Mouse (Mus musculus): ENCODE measurements at regions not wholly inside any gene's neighbourhood (a gene's known extent, or its start where the extent isn't known, plus 50 kb on each side); places are given as distances from the start of the nearest gene placed in this dataset.

DNA sequence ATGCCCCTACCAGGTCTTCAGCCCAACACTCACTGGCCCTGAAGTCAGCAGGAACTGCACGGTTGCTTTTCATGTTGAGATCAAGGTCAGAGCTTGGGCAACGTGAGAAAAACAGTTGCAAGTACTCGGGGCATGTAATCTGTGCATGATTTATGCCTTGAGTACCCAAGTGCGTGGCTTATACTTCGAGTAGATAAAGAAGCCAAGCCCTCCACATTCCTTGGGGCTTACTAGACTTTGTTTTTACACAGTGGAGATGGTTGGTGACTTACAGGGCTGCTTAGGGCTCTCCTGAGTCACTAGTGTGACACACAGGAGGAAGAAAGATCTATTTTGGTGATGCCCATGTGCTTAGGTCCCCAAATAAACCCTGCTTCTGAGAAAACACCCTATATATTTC lies 172.8 kb downstream of the Mylk4 start:
- DNase-seq (no peak), ATAC-seq (no peak)
- Histone ChIP-seq H3K4me3 (ENCODE audit: low read depth, low read length) (no peak overlapping the region), H3K4me1 (ENCODE audit: insufficient read depth) (no peaks in the 10 kb centered on the region), H3K36me3 (replicated peaks; ENCODE audit: insufficient read depth, low read length) (no peaks in the 10 kb centered on the region), H3K4me2 (ENCODE audit: low read depth, low read length) (no peak overlapping the region), H3K27ac (ENCODE audit: low read depth) (no peak overlapping the region), H3K9ac (replicated peaks) (no peak overlapping the region), H3K27me3 (ENCODE audit: insufficient read depth, low read length) (no peaks in the 10 kb centered on the region), H3K9me3 (ENCODE audit: low read length) (no peaks in the 10 kb centered on the region)
- TF ChIP-seq CTCF (IDR thresholded peaks at IDR 0.05; ENCODE audit: low read depth) (no peak), EP300 (IDR thresholded peaks at IDR 0.05; ENCODE audit: low read depth) (no peak)
- WGBS (ENCODE audit: insufficient replicate concordance) = 39% methylated on average over 5 of the region's 5 CpGs

GRCm38 (mm10) chr13:32608413-32608812 lies 175.3 kb downstream of the Mylk4 start:
- TF ChIP-seq CTCF (IDR thresholded peaks at IDR 0.05; ENCODE audit: low read depth) (peak; percentile 38), EP300 (IDR thresholded peaks at IDR 0.05; ENCODE audit: low read depth) (no peak)
- 60% methylated on average over 3 of the region's 3 CpGs for WGBS (ENCODE audit: insufficient replicate concordance)
- no peaks in the 10 kb centered on the region for H3K36me3 ChIP-seq (replicated peaks; ENCODE audit: insufficient read depth, low read length)
- no peak overlapping the region for H3K9ac ChIP-seq (replicated peaks)
- H3K4me3 ChIP-seq (ENCODE audit: low read depth, low read length) = no peak overlapping the region
- H3K9me3 ChIP-seq (ENCODE audit: low read length) = no peaks in the 10 kb centered on the region
- DNase-seq (no peak), ATAC-seq (no peak)
- H3K27me3 ChIP-seq (ENCODE audit: insufficient read depth, low read length) = no peaks in the 10 kb centered on the region
- no peaks in the 10 kb centered on the region for H3K4me1 ChIP-seq (ENCODE audit: insufficient read depth)
- no peak overlapping the region for H3K27ac ChIP-seq (ENCODE audit: low read depth)
- no peak overlapping the region for H3K4me2 ChIP-seq (ENCODE audit: low read depth, low read length)

GRCm38 (mm10) chr13:32603925-32604590 lies 179.7 kb downstream of the Mylk4 start:
- DNase-seq (no peak), ATAC-seq (no peak)
- WGBS (ENCODE audit: insufficient replicate concordance) = 68% methylated on average over 8 of the region's 8 CpGs
- H3K9ac ChIP-seq (replicated peaks) = no peak overlapping the region
- no peak overlapping the region for H3K27ac ChIP-seq (ENCODE audit: low read depth)
- TF ChIP-seq CTCF (IDR thresholded peaks at IDR 0.05; ENCODE audit: low read depth) = 0 out of 2 replicates have a peak, but pooled peaks have one; percentile 23
- TF ChIP-seq EP300 (IDR thresholded peaks at IDR 0.05; ENCODE audit: low read depth) = no peak
- no peak overlapping the region for H3K4me2 ChIP-seq (ENCODE audit: low read depth, low read length)
- no peaks in the 10 kb centered on the region for H3K27me3 ChIP-seq (ENCODE audit: insufficient read depth, low read length)
- no peaks in the 10 kb centered on the region for H3K36me3 ChIP-seq (replicated peaks; ENCODE audit: insufficient read depth, low read length)
- H3K4me1 ChIP-seq (ENCODE audit: insufficient read depth) = no peaks in the 10 kb centered on the region
- no peak overlapping the region for H3K4me3 ChIP-seq (ENCODE audit: low read depth, low read length)
- no peaks in the 10 kb centered on the region for H3K9me3 ChIP-seq (ENCODE audit: low read length)

- Histone ChIP-seq H3K4me2 (ENCODE audit: low read depth, low read length) (no peak overlapping the region), H3K9ac (replicated peaks) (no peak overlapping the region), H3K36me3 (replicated peaks; ENCODE audit: insufficient read depth, low read length) (no peaks in the 10 kb centered on the region), H3K4me3 (ENCODE audit: low read depth, low read length) (no peak overlapping the region), H3K4me1 (ENCODE audit: insufficient read depth) (no peaks in the 10 kb centered on the region), H3K27ac (ENCODE audit: low read depth) (no peak overlapping the region), H3K9me3 (ENCODE audit: low read length) (no peaks in the 10 kb centered on the region), H3K27me3 (ENCODE audit: insufficient read depth, low read length) (no peaks in the 10 kb centered on the region)
- ATAC-seq (no peak), DNase-seq (no peak)
- WGBS (ENCODE audit: insufficient replicate concordance) = 77% methylated on average over 5 of the region's 5 CpGs
- TF ChIP-seq EP300 (IDR thresholded peaks at IDR 0.05; ENCODE audit: low read depth) (no peak), CTCF (IDR thresholded peaks at IDR 0.05; ENCODE audit: low read depth) (no peak)
These were observed 182.4 kb downstream of the Mylk4 start for GRCm38 (mm10) chr13:32601315-32601714.

DNA sequence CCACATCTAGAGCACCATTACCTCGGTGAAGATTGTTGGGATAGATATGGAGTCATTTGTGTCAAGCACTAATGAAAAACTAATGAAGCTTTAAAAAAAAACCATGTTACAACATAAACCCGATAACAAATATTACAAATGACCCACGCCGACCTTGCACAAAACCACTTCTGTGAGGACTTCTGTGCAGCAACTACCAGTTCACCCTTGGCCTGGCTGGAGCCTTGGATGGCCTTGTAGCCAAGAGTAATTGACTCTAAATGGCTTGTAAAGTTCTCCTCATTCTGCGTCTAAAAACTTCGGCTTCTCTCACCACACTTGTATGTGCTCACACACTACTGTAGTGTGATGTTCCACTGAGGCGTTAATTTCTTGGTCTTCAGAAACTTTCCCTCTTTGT lies 190.1 kb downstream of the Mylk4 start:
- H3K27me3 ChIP-seq (ENCODE audit: insufficient read depth, low read length) = no peaks in the 10 kb centered on the region
- no peak for ATAC-seq
- no peak overlapping the region for H3K4me2 ChIP-seq (ENCODE audit: low read depth, low read length)
- no peak overlapping the region for H3K4me3 ChIP-seq (ENCODE audit: low read depth, low read length)
- no peak for TF ChIP-seq EP300 (IDR thresholded peaks at IDR 0.05; ENCODE audit: low read depth)
- TF ChIP-seq CTCF (IDR thresholded peaks at IDR 0.05; ENCODE audit: low read depth) = no peak
- H3K9ac ChIP-seq (replicated peaks) = no peak overlapping the region
- WGBS (ENCODE audit: insufficient replicate concordance) = 80% methylated on average over 7 of the region's 7 CpGs
- no peaks in the 10 kb centered on the region for H3K4me1 ChIP-seq (ENCODE audit: insufficient read depth)
- 0 out of 2 replicates have a peak, but pooled peaks cover under 1% of the 10 kb centered on the region for H3K9me3 ChIP-seq (ENCODE audit: low read length)
- H3K27ac ChIP-seq (ENCODE audit: low read depth) = no peak overlapping the region
- no peak for DNase-seq
- no peaks in the 10 kb centered on the region for H3K36me3 ChIP-seq (replicated peaks; ENCODE audit: insufficient read depth, low read length)

DNA sequence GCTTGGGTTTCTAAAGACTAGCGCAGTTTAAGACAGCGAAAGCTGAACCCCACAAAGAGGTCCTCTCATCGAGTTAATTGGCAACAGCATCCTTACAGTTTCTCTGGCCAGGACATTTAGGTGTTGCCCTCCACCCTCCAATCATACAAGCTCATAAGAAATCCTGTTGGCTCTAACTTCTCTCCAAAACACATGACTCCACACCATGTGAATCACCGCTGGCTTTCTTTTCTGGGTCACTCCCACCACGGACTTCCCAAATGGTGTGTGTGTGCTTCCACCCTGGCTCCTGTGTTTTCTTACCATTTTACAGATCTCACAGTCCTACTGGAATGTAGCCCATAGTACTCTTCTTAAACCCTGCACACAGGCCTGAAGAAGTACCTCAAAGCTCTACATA lies 190.6 kb downstream of the Mylk4 start:
- H3K9ac ChIP-seq (replicated peaks) = no peak overlapping the region
- H3K4me2 ChIP-seq (ENCODE audit: low read depth, low read length) = no peak overlapping the region
- 87% methylated on average over 5 of the region's 5 CpGs for WGBS (ENCODE audit: insufficient replicate concordance)
- no peaks in the 10 kb centered on the region for H3K27me3 ChIP-seq (ENCODE audit: insufficient read depth, low read length)
- ATAC-seq (no peak), DNase-seq (no peak)
- H3K36me3 ChIP-seq (replicated peaks; ENCODE audit: insufficient read depth, low read length) = no peaks in the 10 kb centered on the region
- no peak overlapping the region for H3K4me3 ChIP-seq (ENCODE audit: low read depth, low read length)
- TF ChIP-seq EP300 (IDR thresholded peaks at IDR 0.05; ENCODE audit: low read depth) (no peak), CTCF (IDR thresholded peaks at IDR 0.05; ENCODE audit: low read depth) (no peak)
- 0 out of 2 replicates have a peak, but pooled peaks cover 2% of the 10 kb centered on the region for H3K9me3 ChIP-seq (ENCODE audit: low read length)
- no peaks in the 10 kb centered on the region for H3K4me1 ChIP-seq (ENCODE audit: insufficient read depth)
- no peak overlapping the region for H3K27ac ChIP-seq (ENCODE audit: low read depth)

Measured in liver, postnatal 0 days (tissue).